Mouse (Mus musculus) limb, embryonic 10.5 days (tissue): ENCODE data around the gene 2010003K11Rik. TPM values are rescaled to one million over a fixed set of nuclear protein-coding genes. Genes with fewer than 3 reads are reported as not detected.

Experiments used
- DNase-seq: peaks from one replicate; pipeline ENCODE4 v3.0.0-alpha.2; 2017; ENCODE audit warnings: low spot score
- H3K27ac ChIP-seq: fragments of 300-500 bp; sonication (generic); 2 replicates; pipeline ENCODE4 v1.5.1; 2016; ENCODE audit warnings: mild to moderate bottlenecking
- H3K27me3 ChIP-seq: fragments of 300-500 bp; sonication (generic); 2 replicates; pipeline ENCODE4 v1.6.1; 2016; ENCODE audit warnings: low read depth, mild to moderate bottlenecking; ENCODE audit not compliant: poor library complexity, severe bottlenecking
- H3K36me3 ChIP-seq: fragments of 300-500 bp; sonication (generic); 2 replicates; pipeline ENCODE4 v1.6.1; 2016; ENCODE audit warnings: mild to moderate bottlenecking, moderate library complexity
- H3K4me1 ChIP-seq: fragments of 300-500 bp; sonication (generic); 2 replicates; pipeline ENCODE4 v1.6.1; 2016
- H3K4me3 ChIP-seq: fragments of 300-500 bp; sonication (generic); 2 replicates; pipeline ENCODE4 v1.5.1; 2016; ENCODE audit warnings: mild to moderate bottlenecking, moderate library complexity
- H3K9me3 ChIP-seq: fragments of 300-500 bp; sonication (generic); replicated peaks from 2 replicates; pipeline ENCODE4 v1.6.1; 2016; ENCODE audit warnings: mild to moderate bottlenecking
- WGBS: fragments of 180-500 bp; shearing (Covaris S2); methylation state at CpG from one replicate; pipeline ENCODE4 v1.1.7; 2016; 5-methylcytosine and 5-hydroxymethylcytosine counted together
- polyA plus RNA-seq: library from polyadenylated mRNA; unstranded; fragments of >200 nt; fragmentation: Nextera tagmentation; extraction: Ambion mirVana; gene quantifications from 2 replicates; pipeline ENCODE4 v1.2.1, GENCODE M21; 2016

The 2010003K11Rik gene
- polyA plus RNA-seq, 1 experiment from 2014 or later: not detected

GRCm38 (mm10) chr19:4492526-4493296, 5.7 kb downstream of the 2010003K11Rik start:
- 0 out of 2 replicates have a peak overlapping the region, but pooled peaks have one; percentile 22 for H3K27ac ChIP-seq

GRCm38 (mm10) chr19:4491080-4491695, 7.2 kb downstream of the 2010003K11Rik start:
- no peak for DNase-seq
- H3K9me3 ChIP-seq: no peaks in the 10 kb centered on the region
- 67% methylated on average over 10 of the region's 10 CpGs for WGBS
- no peaks in the 10 kb centered on the region for H3K27me3 ChIP-seq
- H3K4me1 ChIP-seq: no peaks in the 10 kb centered on the region
- no peak overlapping the region for H3K4me3 ChIP-seq
- no peaks in the 10 kb centered on the region for H3K36me3 ChIP-seq
- no peak overlapping the region for H3K27ac ChIP-seq

More at GRCm38 (mm10) chr19:4492526-4493296, 5.7 kb downstream of the 2010003K11Rik start:
- Histone ChIP-seq H3K4me1 (peaks cover 5% of the 10 kb centered on the region), H3K9me3 (no peaks in the 10 kb centered on the region), H3K4me3 (no peak overlapping the region), H3K27me3 (no peaks in the 10 kb centered on the region), H3K36me3 (no peaks in the 10 kb centered on the region)
- WGBS: 62% methylated on average over 9 of the region's 9 CpGs
- DNase-seq: no peak

- Histone ChIP-seq H3K4me1 (peaks cover 4% of the 10 kb centered on the region; the same call in 1 of the 2 replicates), H3K27ac (no peak overlapping the region), H3K36me3 (no peaks in the 10 kb centered on the region), H3K9me3 (no peaks in the 10 kb centered on the region), H3K27me3 (no peaks in the 10 kb centered on the region), H3K4me3 (no peak overlapping the region)
- DNase-seq: no peak
- 80% methylated on average over 2 of the region's 2 CpGs for WGBS
These were observed 10.5 kb downstream of the 2010003K11Rik start for GRCm38 (mm10) chr19:4487877-4488276.

DNA sequence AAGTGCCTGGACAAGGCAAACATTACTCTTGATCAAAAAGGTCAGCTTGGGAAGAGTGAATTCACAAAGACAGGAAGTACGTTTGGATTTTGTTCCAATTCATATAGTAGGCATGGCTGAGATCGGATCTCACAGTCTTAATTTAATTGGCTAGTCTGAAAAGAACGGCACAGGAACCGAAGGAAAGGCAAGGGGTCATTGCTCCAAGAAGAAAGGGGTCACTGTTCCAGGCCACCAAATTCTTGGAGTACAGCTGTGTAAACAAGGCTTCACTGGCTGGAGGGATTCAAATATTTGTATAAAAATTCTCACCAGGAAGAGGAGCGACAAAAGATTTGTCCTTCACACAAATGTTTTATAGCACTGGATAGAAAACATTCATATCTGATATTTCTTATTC, 13.4 kb downstream of the 2010003K11Rik start:
- Histone ChIP-seq H3K4me3 (no peak overlapping the region), H3K36me3 (no peaks in the 10 kb centered on the region), H3K4me1 (peaks cover 4% of the 10 kb centered on the region; the same call in 1 of the 2 replicates), H3K9me3 (no peaks in the 10 kb centered on the region), H3K27ac (no peak overlapping the region), H3K27me3 (peaks cover 5% of the 10 kb centered on the region; the same call in 1 of the 2 replicates)
- WGBS: 71% methylated on average over 5 of the region's 5 CpGs
- DNase-seq: no peak

- Histone ChIP-seq H3K27ac (no peak overlapping the region), H3K9me3 (no peaks in the 10 kb centered on the region), H3K4me1 (peaks cover 5% of the 10 kb centered on the region), H3K36me3 (no peaks in the 10 kb centered on the region), H3K4me3 (no peak overlapping the region), H3K27me3 (peaks cover 29% of the 10 kb centered on the region)
- no peak for DNase-seq
- WGBS: 89% methylated on average over 3 of the region's 3 CpGs
These were observed 16.1 kb downstream of the 2010003K11Rik start for GRCm38 (mm10) chr19:4482111-4482859.

GRCm38 (mm10) chr19:4481326-4481725, 17.1 kb downstream of the 2010003K11Rik start:
- H3K4me1 ChIP-seq: peaks cover 14% of the 10 kb centered on the region

DNA sequence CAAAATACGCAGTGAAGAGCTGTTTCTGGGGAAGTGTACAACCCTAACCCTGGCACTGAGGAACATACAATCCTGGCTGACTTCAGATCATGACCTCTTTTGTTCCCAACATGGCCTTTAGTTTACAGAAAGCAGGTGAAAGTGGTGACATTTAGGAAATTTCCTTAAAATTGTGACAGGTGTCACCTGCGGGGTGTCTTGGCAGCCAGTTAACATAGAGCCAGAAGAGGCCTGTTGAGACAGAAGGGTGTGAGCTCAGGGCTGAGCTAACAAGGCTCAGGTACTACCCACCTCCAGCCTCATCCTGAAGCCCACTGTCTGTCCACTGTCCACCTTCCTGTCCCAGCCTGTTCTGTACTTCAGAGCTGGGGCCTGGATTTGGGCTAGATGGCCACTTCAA, 18.3 kb downstream of the 2010003K11Rik start:
- 88% methylated on average over 2 of the region's 2 CpGs for WGBS
- DNase-seq: no peak
- Histone ChIP-seq H3K9me3 (no peaks in the 10 kb centered on the region), H3K4me1 (peaks cover 12% of the 10 kb centered on the region), H3K36me3 (no peaks in the 10 kb centered on the region), H3K4me3 (no peak overlapping the region), H3K27ac (no peak overlapping the region), H3K27me3 (peaks cover 51% of the 10 kb centered on the region)

More at GRCm38 (mm10) chr19:4481326-4481725, 17.1 kb downstream of the 2010003K11Rik start:
- WGBS: 48% methylated on average over 4 of the region's 4 CpGs
- DNase-seq: no peak
- no peak overlapping the region for H3K4me3 ChIP-seq
- no peaks in the 10 kb centered on the region for H3K9me3 ChIP-seq
- peaks cover 38% of the 10 kb centered on the region for H3K27me3 ChIP-seq
- no peaks in the 10 kb centered on the region for H3K36me3 ChIP-seq
- H3K27ac ChIP-seq: no peak overlapping the region

DNA sequence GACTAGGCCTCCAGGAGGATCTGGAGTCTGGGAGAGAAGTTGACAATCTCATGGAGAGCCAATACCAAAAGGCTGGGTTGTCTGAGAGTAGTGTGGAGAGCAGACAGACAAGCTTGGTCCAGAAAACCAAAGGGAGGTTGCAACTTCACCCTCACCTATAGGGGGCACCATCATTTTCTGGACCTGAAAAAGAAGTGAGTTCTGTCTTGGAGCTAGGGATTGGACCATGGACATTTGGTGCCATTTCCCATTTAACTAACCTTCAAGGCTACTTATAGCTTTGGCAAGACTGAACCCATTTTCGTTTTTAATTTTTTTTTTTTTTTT, 20.2 kb downstream of the 2010003K11Rik start:
- H3K36me3 ChIP-seq: no peaks in the 10 kb centered on the region
- no peak for DNase-seq
- peaks cover 64% of the 10 kb centered on the region for H3K27me3 ChIP-seq
- H3K9me3 ChIP-seq: no peaks in the 10 kb centered on the region
- no peak overlapping the region for H3K4me3 ChIP-seq
- H3K4me1 ChIP-seq: peaks cover 12% of the 10 kb centered on the region
- WGBS: 44% methylated on average over 1 of the region's 1 CpGs
- no peak overlapping the region for H3K27ac ChIP-seq

DNA sequence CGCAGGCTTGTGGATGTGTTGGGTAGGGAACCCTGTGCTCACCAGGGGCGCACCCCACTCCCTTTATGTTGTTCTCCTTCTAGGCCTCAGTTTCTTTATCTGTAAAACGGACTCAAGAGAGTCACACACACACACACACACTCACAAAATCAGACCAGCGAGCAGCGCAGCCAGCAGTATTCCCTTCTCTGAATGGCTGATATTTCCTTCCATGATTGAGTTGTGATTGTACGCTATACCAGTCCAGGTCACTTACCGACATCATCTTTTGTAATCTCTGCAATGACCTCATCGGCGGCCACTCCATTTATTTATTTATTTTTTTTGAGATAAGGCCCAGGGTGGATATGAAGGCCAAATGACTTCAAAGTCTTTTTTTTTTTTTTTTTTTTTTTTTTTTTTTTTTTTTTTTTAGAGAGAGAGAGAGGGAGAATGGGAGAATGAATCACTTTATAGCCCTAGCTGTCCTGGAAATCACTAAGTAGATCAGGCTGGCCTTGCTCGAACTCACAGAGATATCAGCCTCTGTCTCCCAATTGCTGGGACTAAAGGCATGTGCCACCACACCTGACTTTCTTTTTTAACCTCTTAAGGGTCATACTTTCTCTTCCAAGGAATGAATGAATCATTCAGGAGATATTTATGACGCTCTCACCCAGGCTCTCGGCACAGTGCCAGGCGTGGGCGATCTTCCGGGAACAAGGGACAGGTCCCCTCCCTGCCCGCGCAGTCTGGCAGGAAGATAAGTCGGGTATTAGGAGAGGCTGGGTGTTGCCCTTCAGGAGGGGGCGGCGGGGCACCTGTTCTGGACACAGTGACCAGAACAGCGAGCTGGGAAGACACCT, 20.8 kb downstream of the 2010003K11Rik start, which contains the start of gene Syt12:
Gene Syt12 (minus strand): TSS at position 103 of the 845 bp plus-strand sequence.
- WGBS: 35% methylated on average over 21 of the region's 21 CpGs
- no peak for DNase-seq
- Histone ChIP-seq H3K4me3 (peak within 1 kb of the TSS; percentile 59), H3K27ac (peak within 1 kb of the TSS; percentile 56; the same call in 1 of the 2 replicates), H3K27me3 (peaks cover 70% of the 10 kb centered on the region), H3K36me3 (no peaks in the 10 kb centered on the region), H3K4me1 (peaks cover 12% of the 10 kb centered on the region), H3K9me3 (no peaks in the 10 kb centered on the region)

- Histone ChIP-seq H3K4me1 (peaks cover 12% of the 10 kb centered on the region), H3K9me3 (no peaks in the 10 kb centered on the region), H3K36me3 (no peaks in the 10 kb centered on the region), H3K4me3 (peak overlapping the region; percentile 59), H3K27ac (peak overlapping the region; percentile 56; the same call in 1 of the 2 replicates), H3K27me3 (peaks cover 70% of the 10 kb centered on the region)
- 2% methylated on average over 70 of the region's 70 CpGs for WGBS
- DNase-seq: peak; percentile 67
These were observed 21.7 kb downstream of the 2010003K11Rik start for GRCm38 (mm10) chr19:4476601-4477257.

GRCm38 (mm10) chr19:4475224-4475925, 23.0 kb downstream of the 2010003K11Rik start:
- peaks cover 69% of the 10 kb centered on the region for H3K27me3 ChIP-seq
- WGBS: 81% methylated on average over 11 of the region's 11 CpGs
- DNase-seq: no peak
- H3K27ac ChIP-seq: no peak overlapping the region
- no peaks in the 10 kb centered on the region for H3K9me3 ChIP-seq
- peaks cover 12% of the 10 kb centered on the region for H3K4me1 ChIP-seq
- no peak overlapping the region for H3K4me3 ChIP-seq
- no peaks in the 10 kb centered on the region for H3K36me3 ChIP-seq
